Comparison of ENCODE assay signal across 18 mouse cellular contexts in the genomic region with DNA sequence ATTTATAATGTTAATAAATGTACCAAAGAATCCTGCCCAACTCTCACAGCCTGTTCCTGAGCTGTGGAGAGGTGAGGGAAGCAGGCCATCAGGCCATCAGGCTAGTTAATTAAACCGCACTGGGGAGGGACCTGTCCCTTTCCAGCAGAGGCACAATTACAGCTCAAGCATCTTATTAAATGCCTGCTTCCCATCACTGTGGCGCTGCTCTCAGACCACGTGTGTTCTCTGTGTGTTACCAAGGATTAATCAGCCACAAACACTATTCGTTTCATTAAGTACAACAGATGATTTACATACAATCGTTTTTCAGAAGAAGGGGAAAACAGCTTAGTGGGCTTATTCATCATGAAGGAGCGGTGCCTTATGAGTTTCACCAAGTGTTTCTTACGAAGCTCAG.
A peak's percentile ranks its signal among the peaks of the same experiment; 100 is the strongest.
DNase-seq lines count a peak whose midpoint lies in the region; ATAC-seq lines count a peak whose summit lies in the region.
"Had no signal": no experiment of that assay in that cellular context is flagged by ENCODE, and none has a peak within 500 bp of the region (broad histone marks: within the 10 kb centered on the region; RNA-seq: fewer than 3 reads in every experiment).

No protein-coding gene starts in this region.

- H3K4me3 ChIP-seq in hindbrain, embryonic 12.5 days, result no peak overlapping the region
- H3K4me3 ChIP-seq in hindbrain, embryonic 10.5 days, result no peak overlapping the region
- no peak overlapping the region for H3K4me3 ChIP-seq in forebrain, embryonic 16.5 days (replicated peaks; ENCODE audit: low read length)
- H3K4me3 ChIP-seq in midbrain, embryonic 12.5 days, result no peak overlapping the region
- H3K4me3 ChIP-seq in neural tube, embryonic 15.5 days (replicated peaks), result no peak overlapping the region
- no peak overlapping the region for H3K4me3 ChIP-seq in heart, embryonic 10.5 days
- H3K4me3 ChIP-seq: embryonic facial prominence, embryonic 13.5 days; intestine, embryonic 15.5 days; limb, embryonic 15.5 days had no signal

- H3K9me3 ChIP-seq in hindbrain, embryonic 12.5 days (replicated peaks), result no peaks in the 10 kb centered on the region
- no peaks in the 10 kb centered on the region for H3K9me3 ChIP-seq in hindbrain, embryonic 10.5 days
- no peaks in the 10 kb centered on the region for H3K9me3 ChIP-seq in forebrain, embryonic 16.5 days (ENCODE audit: control insufficient read depth, low read length)
- no peaks in the 10 kb centered on the region for H3K9me3 ChIP-seq in midbrain, embryonic 12.5 days
- H3K9me3 ChIP-seq in neural tube, embryonic 15.5 days (replicated peaks), result no peaks in the 10 kb centered on the region
- H3K9me3 ChIP-seq in heart, embryonic 10.5 days, result no peaks in the 10 kb centered on the region
- H3K9me3 ChIP-seq: embryonic facial prominence, embryonic 13.5 days; G1E; intestine, embryonic 15.5 days; limb, embryonic 15.5 days had no signal

- no peaks in the 10 kb centered on the region for H3K27me3 ChIP-seq in hindbrain, embryonic 12.5 days
- no peaks in the 10 kb centered on the region for H3K27me3 ChIP-seq in hindbrain, embryonic 10.5 days (ENCODE audit: insufficient read depth, poor library complexity, severe bottlenecking)
- H3K27me3 ChIP-seq in forebrain, embryonic 16.5 days (replicated peaks; ENCODE audit: control insufficient read depth, insufficient read depth, low read length), result no peaks in the 10 kb centered on the region
- H3K27me3 ChIP-seq in midbrain, embryonic 12.5 days, result no peaks in the 10 kb centered on the region
- no peaks in the 10 kb centered on the region for H3K27me3 ChIP-seq in neural tube, embryonic 15.5 days (replicated peaks)
- H3K27me3 ChIP-seq in heart, embryonic 10.5 days (ENCODE audit: insufficient read depth, poor library complexity, severe bottlenecking), result no peaks in the 10 kb centered on the region
- H3K27me3 ChIP-seq: embryonic facial prominence, embryonic 13.5 days; intestine, embryonic 15.5 days; limb, embryonic 15.5 days had no signal

- 61% methylated on average over 7 of the region's 7 CpGs for WGBS in hindbrain, embryonic 12.5 days
- WGBS in hindbrain, embryonic 10.5 days, result 91% methylated on average over 7 of the region's 7 CpGs
- 37% methylated on average over 7 of the region's 7 CpGs for WGBS in forebrain, embryonic 16.5 days
- WGBS in midbrain, embryonic 12.5 days, result 68% methylated on average over 7 of the region's 7 CpGs
- 29% methylated on average over 7 of the region's 7 CpGs for WGBS in neural tube, embryonic 15.5 days
- WGBS in heart, embryonic 10.5 days, result 91% methylated on average over 7 of the region's 7 CpGs

- H3K9ac ChIP-seq in hindbrain, embryonic 12.5 days, result no peak overlapping the region
- H3K9ac ChIP-seq in forebrain, embryonic 16.5 days (replicated peaks; ENCODE audit: low read depth, low read length), result no peak overlapping the region
- no peak overlapping the region for H3K9ac ChIP-seq in midbrain, embryonic 12.5 days (replicated peaks)
- H3K9ac ChIP-seq in neural tube, embryonic 15.5 days (replicated peaks), result 0 out of 2 replicates have a peak overlapping the region, but pooled peaks have one; percentile 3
- H3K9ac ChIP-seq: embryonic facial prominence, embryonic 13.5 days; intestine, embryonic 15.5 days; limb, embryonic 15.5 days; lung, embryonic 14.5 days had no signal

- peak overlapping the region; percentile 64 for H3K27ac ChIP-seq in hindbrain, embryonic 12.5 days
- no peak overlapping the region for H3K27ac ChIP-seq in hindbrain, embryonic 10.5 days
- H3K27ac ChIP-seq in forebrain, embryonic 16.5 days (ENCODE audit: low read length), result no peak overlapping the region
- 0 out of 2 replicates have a peak overlapping the region, but pooled peaks have one; percentile 15 for H3K27ac ChIP-seq in midbrain, embryonic 12.5 days (replicated peaks)
- peak overlapping the region; percentile 80 for H3K27ac ChIP-seq in neural tube, embryonic 15.5 days (replicated peaks)
- H3K27ac ChIP-seq in heart, embryonic 10.5 days, result no peak overlapping the region
- H3K27ac ChIP-seq: embryonic facial prominence, embryonic 13.5 days; intestine, embryonic 15.5 days; kidney, postnatal 0 days; limb, embryonic 15.5 days; macrophage had no signal

- H3K4me2 ChIP-seq in hindbrain, embryonic 12.5 days (replicated peaks), result no peak overlapping the region
- H3K4me2 ChIP-seq in forebrain, embryonic 16.5 days (ENCODE audit: low read length), result no peak overlapping the region
- no peak overlapping the region for H3K4me2 ChIP-seq in midbrain, embryonic 12.5 days (replicated peaks)
- peak overlapping the region; percentile 15; the same call in 1 of the 2 replicates for H3K4me2 ChIP-seq in neural tube, embryonic 15.5 days
- H3K4me2 ChIP-seq: embryonic facial prominence, embryonic 13.5 days; intestine, embryonic 15.5 days; limb, embryonic 15.5 days; lung, embryonic 14.5 days had no signal

- intact Hi-C loops in left cerebral cortex, postnatal 25 days (cut with DNase I), result no loop called here

- peaks cover 20% of the 10 kb centered on the region for H3K4me1 ChIP-seq in hindbrain, embryonic 12.5 days
- no peaks in the 10 kb centered on the region; the same call in 1 of the 2 replicates for H3K4me1 ChIP-seq in hindbrain, embryonic 10.5 days (replicated peaks)
- peaks cover 15% of the 10 kb centered on the region for H3K4me1 ChIP-seq in forebrain, embryonic 16.5 days (replicated peaks; ENCODE audit: control insufficient read depth, insufficient read depth, low read length)
- H3K4me1 ChIP-seq in midbrain, embryonic 12.5 days, result peaks cover 14% of the 10 kb centered on the region; the same call in 1 of the 2 replicates
- H3K4me1 ChIP-seq in neural tube, embryonic 15.5 days, result peaks cover 60% of the 10 kb centered on the region
- H3K4me1 ChIP-seq in heart, embryonic 10.5 days, result peaks cover 17% of the 10 kb centered on the region; the same call in 1 of the 2 replicates

- no peaks in the 10 kb centered on the region for H3K36me3 ChIP-seq in hindbrain, embryonic 12.5 days
- no peaks in the 10 kb centered on the region for H3K36me3 ChIP-seq in hindbrain, embryonic 10.5 days
- no peaks in the 10 kb centered on the region for H3K36me3 ChIP-seq in forebrain, embryonic 16.5 days (ENCODE audit: control insufficient read depth, insufficient read depth)
- no peaks in the 10 kb centered on the region for H3K36me3 ChIP-seq in midbrain, embryonic 12.5 days
- no peaks in the 10 kb centered on the region for H3K36me3 ChIP-seq in neural tube, embryonic 15.5 days
- 0 out of 2 replicates have a peak, but pooled peaks cover 3% of the 10 kb centered on the region for H3K36me3 ChIP-seq in heart, embryonic 10.5 days
- H3K36me3 ChIP-seq: embryonic facial prominence, embryonic 13.5 days; intestine, embryonic 15.5 days; limb, embryonic 15.5 days had no signal

- ATAC-seq in hindbrain, embryonic 12.5 days (ENCODE audit: low FRiP score), result peak; percentile 46; the same call in 1 of the 2 replicates
- peak; percentile 38; the same call in 1 of the 2 replicates for ATAC-seq in forebrain, embryonic 16.5 days
- no peak for ATAC-seq in midbrain, embryonic 12.5 days (ENCODE audit: low FRiP score, low read depth)
- ATAC-seq in neural tube, embryonic 15.5 days (ENCODE audit: low FRiP score), result peak; percentile 38; the same call in 1 of the 2 replicates
- ATAC-seq: intestine, embryonic 15.5 days had no signal

- no peak for DNase-seq in hindbrain, embryonic 10.5 days (ENCODE audit: low spot score)
- no peak for DNase-seq in heart, embryonic 10.5 days (ENCODE audit: low spot score)
- no peak for DNase-seq in left cerebral cortex, postnatal 25 days (ENCODE audit: low spot score in 2 of 2)
- DNase-seq: adrenal gland, postnatal 10 days; gastrocnemius, postnatal 14 days; heart, postnatal 14 days; lung, embryonic 14.5 days; right cerebral cortex, postnatal 4 days had no signal

Comparison
In these comparisons a context has a peak if more than half of its experiments do, and no peak if none do; other contexts are left out.
1. H3K27ac ChIP-seq: peak in hindbrain, embryonic 12.5 days (single experiment), midbrain, embryonic 12.5 days (single experiment) and neural tube, embryonic 15.5 days (single experiment); none in hindbrain, embryonic 10.5 days (single experiment), forebrain, embryonic 16.5 days (single experiment) and heart, embryonic 10.5 days (single experiment).